Mouse (Mus musculus) stomach, embryonic 15.5 days (tissue): Measurements from ENCODE around the gene AI467606. TPM values are rescaled to one million over a fixed set of nuclear protein-coding genes. Genes with fewer than 3 reads are reported as not detected.

Source experiments
- ATAC-seq: fragments of 200-750 bp; cut with Nextera tagmentation; 2 replicates; pipeline ENCODE4 v1.8.0; 2017; ENCODE audit warnings: low read depth, moderate number of reproducible peaks, moderate TSS enrichment; ENCODE audit not compliant: insufficient read depth, low FRiP score
- H3K27ac ChIP-seq: fragments of 300-500 bp; sonication (generic); 2 replicates; pipeline ENCODE4 v1.5.1; 2015; ENCODE audit warnings: mild to moderate bottlenecking, inconsistent platforms
- H3K27me3 ChIP-seq: fragments of 300-500 bp; sonication (generic); replicated peaks from 2 replicates; pipeline ENCODE4 v1.6.1; 2015; ENCODE audit warnings: inconsistent platforms
- H3K36me3 ChIP-seq: fragments of 300-500 bp; sonication (generic); 2 replicates; pipeline ENCODE4 v1.6.1; 2015; ENCODE audit warnings: inconsistent platforms
- H3K4me1 ChIP-seq: fragments of 300-500 bp; sonication (generic); 2 replicates; pipeline ENCODE4 v1.6.1; 2015; ENCODE audit warnings: inconsistent platforms
- H3K4me2 ChIP-seq: fragments of 300-500 bp; sonication (generic); 2 replicates; pipeline ENCODE4 v1.6.1; 2015; ENCODE audit warnings: mild to moderate bottlenecking, inconsistent platforms
- H3K4me3 ChIP-seq: fragments of 300-500 bp; sonication (generic); replicated peaks from 2 replicates; pipeline ENCODE4 v1.5.1; 2015; ENCODE audit warnings: inconsistent platforms
- H3K9ac ChIP-seq: fragments of 300-500 bp; sonication (generic); 2 replicates; pipeline ENCODE4 v1.6.1; 2015; ENCODE audit warnings: inconsistent platforms
- H3K9me3 ChIP-seq: fragments of 300-500 bp; sonication (generic); 2 replicates; pipeline ENCODE4 v1.6.1; 2016; ENCODE audit warnings: inconsistent platforms
- WGBS: fragments of 180-500 bp; shearing (Covaris S2); methylation state at CpG from one replicate; pipeline ENCODE4 v1.1.7; 2015; 5-methylcytosine and 5-hydroxymethylcytosine counted together
- polyA plus RNA-seq: library from polyadenylated mRNA; unstranded; fragments of >200 nt; fragmentation: Nextera tagmentation; extraction: Ambion mirVana; gene quantifications from 2 replicates; pipeline ENCODE4 v1.2.1, GENCODE M21; 2015

AI467606 gene
- polyA plus RNA-seq, 1 experiment from 2014 or later: 5.0 TPM

- Histone ChIP-seq H3K9me3 (no peaks in the 10 kb centered on the region), H3K27me3 (no peaks in the 10 kb centered on the region), H3K4me2 (no peak overlapping the region), H3K36me3 (no peaks in the 10 kb centered on the region), H3K9ac (no peak overlapping the region), H3K4me3 (no peak overlapping the region), H3K4me1 (no peaks in the 10 kb centered on the region), H3K27ac (no peak overlapping the region)
- 93% methylated on average over 4 of the region's 4 CpGs for WGBS
- ATAC-seq: no peak
These were observed 7.8 kb downstream of the AI467606 start for GRCm38 (mm10) chr7:127098950-127099349.

DNA sequence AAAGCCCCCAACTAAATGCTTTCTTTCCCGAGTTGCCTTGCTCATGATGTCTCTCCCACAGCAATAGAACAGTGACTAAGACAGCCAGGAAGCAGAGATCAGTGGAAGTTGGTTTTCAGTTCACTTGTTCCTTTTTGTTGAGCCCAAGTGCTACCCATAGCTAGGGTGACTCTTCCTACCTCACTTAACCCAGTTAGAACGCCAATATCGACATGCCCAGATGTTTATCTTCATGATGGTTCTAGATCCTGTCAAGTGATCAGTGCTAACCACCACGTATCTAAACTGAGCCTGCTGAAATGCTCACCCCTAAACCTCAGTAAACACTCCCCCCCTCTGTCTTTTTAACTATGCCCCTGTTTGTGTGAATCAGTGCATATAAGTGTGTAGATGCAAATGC, 8.4 kb downstream of the AI467606 start:
- H3K4me1 ChIP-seq: peaks cover 3% of the 10 kb centered on the region; the same call in 1 of the 2 replicates
- no peak overlapping the region for H3K4me2 ChIP-seq
- WGBS: 73% methylated on average over 4 of the region's 4 CpGs

GRCm38 (mm10) chr7:127101451-127102016, 10.4 kb downstream of the AI467606 start:
- peak; percentile 45; the same call in 1 of the 2 replicates for ATAC-seq
- no peaks in the 10 kb centered on the region for H3K9me3 ChIP-seq
- H3K27ac ChIP-seq: no peak overlapping the region
- no peaks in the 10 kb centered on the region for H3K27me3 ChIP-seq
- H3K9ac ChIP-seq: no peak overlapping the region
- no peak overlapping the region for H3K4me2 ChIP-seq
- H3K4me1 ChIP-seq: peaks cover 3% of the 10 kb centered on the region
- 26% methylated on average over 2 of the region's 2 CpGs for WGBS
- H3K4me3 ChIP-seq: no peak overlapping the region
- H3K36me3 ChIP-seq: no peaks in the 10 kb centered on the region

More for the DNA sequence above, 8.4 kb downstream of the AI467606 start:
- no peak for ATAC-seq
- Histone ChIP-seq H3K9me3 (no peaks in the 10 kb centered on the region), H3K36me3 (no peaks in the 10 kb centered on the region), H3K27ac (no peak overlapping the region), H3K4me3 (no peak overlapping the region), H3K9ac (no peak overlapping the region), H3K27me3 (no peaks in the 10 kb centered on the region)

- Histone ChIP-seq H3K9me3 (no peaks in the 10 kb centered on the region), H3K36me3 (no peaks in the 10 kb centered on the region), H3K9ac (no peak overlapping the region), H3K4me3 (no peak overlapping the region), H3K27me3 (no peaks in the 10 kb centered on the region), H3K4me2 (no peak overlapping the region), H3K27ac (0 out of 2 replicates have a peak overlapping the region, but pooled peaks have one; percentile 11), H3K4me1 (peaks cover 3% of the 10 kb centered on the region)
- 70% methylated on average over 6 of the region's 6 CpGs for WGBS
- no peak for ATAC-seq
These were observed 11.0 kb downstream of the AI467606 start for GRCm38 (mm10) chr7:127102148-127102547.

GRCm38 (mm10) chr7:127103960-127104359, 12.8 kb downstream of the AI467606 start:
- Histone ChIP-seq H3K36me3 (no peaks in the 10 kb centered on the region), H3K4me3 (no peak overlapping the region), H3K27ac (no peak overlapping the region), H3K4me1 (peaks cover 3% of the 10 kb centered on the region), H3K4me2 (no peak overlapping the region), H3K9me3 (no peaks in the 10 kb centered on the region), H3K27me3 (no peaks in the 10 kb centered on the region), H3K9ac (no peak overlapping the region)
- no peak for ATAC-seq
- 56% methylated on average over 6 of the region's 6 CpGs for WGBS

DNA sequence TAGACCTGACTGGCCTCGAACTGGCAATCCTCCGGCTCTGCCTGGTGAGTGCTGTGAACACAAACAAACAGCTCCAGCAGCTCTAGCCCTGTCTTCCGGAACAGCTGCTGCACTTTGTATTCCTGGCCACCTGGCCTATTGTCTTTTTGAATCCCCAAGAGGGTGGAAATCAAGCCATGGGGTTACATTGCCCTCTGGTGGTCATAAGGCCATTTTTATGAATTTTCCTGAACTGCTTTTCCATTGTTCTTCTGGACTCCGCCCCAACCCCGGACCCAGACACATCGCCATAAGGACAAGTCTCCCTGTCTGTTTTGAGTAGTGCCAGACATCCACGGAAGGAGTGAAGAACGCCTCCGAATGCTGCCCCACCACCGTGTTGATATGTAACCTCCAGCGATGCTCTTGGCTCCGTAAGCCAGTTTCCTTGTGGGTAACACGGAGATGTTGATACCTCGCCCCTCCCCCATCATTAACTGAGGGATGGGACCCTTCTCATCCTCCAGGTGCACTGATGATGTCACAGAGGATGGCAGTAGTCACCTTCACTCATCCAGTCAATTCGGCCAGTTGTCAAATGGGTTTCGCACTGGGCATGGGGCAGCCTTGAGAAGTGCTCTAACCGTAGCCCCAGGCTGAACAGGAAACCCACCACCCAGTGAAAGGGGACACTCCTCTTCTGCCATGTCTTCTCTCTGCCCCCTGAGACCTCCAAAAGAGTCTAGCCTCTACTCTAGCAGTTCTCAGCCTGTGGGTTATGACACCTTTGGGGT, 13.6 kb downstream of the AI467606 start:
- peak overlapping the region; percentile 35 for H3K4me3 ChIP-seq
- H3K27ac ChIP-seq: no peak overlapping the region

DNA sequence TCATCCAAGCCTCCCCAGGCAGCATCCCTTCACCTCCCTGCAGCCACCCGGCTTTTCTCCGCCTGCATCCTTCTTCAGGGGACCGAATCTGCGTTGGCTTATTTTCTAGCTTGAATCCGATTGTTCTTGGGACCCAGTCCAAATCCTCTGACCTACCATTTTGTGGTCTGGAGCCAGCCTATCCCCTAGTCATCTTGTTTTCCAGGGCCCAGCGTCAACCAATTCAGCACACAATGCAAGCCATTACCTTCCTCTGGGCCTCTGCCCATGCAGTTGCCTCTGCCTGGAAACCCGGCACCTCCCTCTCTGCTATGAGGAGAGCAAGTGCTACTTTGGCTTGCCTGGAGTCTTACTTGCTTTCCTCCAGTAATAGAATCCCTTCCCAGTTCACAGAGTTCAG, 14.4 kb downstream of the AI467606 start:
- WGBS: 79% methylated on average over 7 of the region's 7 CpGs
- Histone ChIP-seq H3K9ac (no peak overlapping the region), H3K9me3 (no peaks in the 10 kb centered on the region), H3K4me1 (peaks cover 3% of the 10 kb centered on the region), H3K4me3 (no peak overlapping the region), H3K36me3 (no peaks in the 10 kb centered on the region), H3K27ac (no peak overlapping the region), H3K27me3 (no peaks in the 10 kb centered on the region), H3K4me2 (no peak overlapping the region)
- ATAC-seq: no peak

More for the DNA sequence above, 13.6 kb downstream of the AI467606 start:
- Histone ChIP-seq H3K9me3 (no peaks in the 10 kb centered on the region), H3K36me3 (no peaks in the 10 kb centered on the region), H3K4me1 (peaks cover 3% of the 10 kb centered on the region), H3K27me3 (no peaks in the 10 kb centered on the region), H3K4me2 (peak overlapping the region; percentile 68), H3K9ac (peak overlapping the region; percentile 37; the same call in 1 of the 2 replicates)
- 13% methylated on average over 17 of the region's 17 CpGs for WGBS
- peak; percentile 84; the same call in 1 of the 2 replicates for ATAC-seq

GRCm38 (mm10) chr7:127110239-127111007, 19.3 kb downstream of the AI467606 start:
- Histone ChIP-seq H3K27me3 (no peaks in the 10 kb centered on the region), H3K4me3 (no peak overlapping the region), H3K9me3 (no peaks in the 10 kb centered on the region), H3K4me2 (no peak overlapping the region), H3K4me1 (peaks cover 13% of the 10 kb centered on the region; the same call in 1 of the 2 replicates), H3K27ac (no peak overlapping the region), H3K36me3 (no peaks in the 10 kb centered on the region), H3K9ac (no peak overlapping the region)
- 42% methylated on average over 18 of the region's 18 CpGs for WGBS
- no peak for ATAC-seq

DNA sequence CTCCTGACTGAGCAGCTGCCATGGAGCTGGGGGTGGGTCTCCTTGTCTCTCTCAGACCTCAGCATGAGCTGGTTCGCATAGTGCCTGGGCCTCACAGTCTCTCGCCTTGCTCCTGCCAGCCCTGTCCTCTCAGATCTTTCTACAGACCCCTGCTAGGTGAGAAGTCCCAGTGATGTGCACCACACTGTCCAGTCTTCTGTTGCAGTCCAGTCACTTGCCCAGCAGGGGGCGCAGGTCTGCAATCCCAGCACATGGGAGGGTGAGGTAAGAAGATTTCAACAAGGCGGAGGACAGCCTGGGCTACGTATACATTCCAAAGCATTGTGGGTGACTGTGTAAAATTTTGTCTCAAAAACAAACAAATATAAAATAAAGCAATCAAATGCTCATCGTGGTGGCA, 20.3 kb downstream of the AI467606 start:
- WGBS: 39% methylated on average over 6 of the region's 6 CpGs
- Histone ChIP-seq H3K4me1 (peaks cover 13% of the 10 kb centered on the region; the same call in 1 of the 2 replicates), H3K4me3 (no peak overlapping the region)

DNA sequence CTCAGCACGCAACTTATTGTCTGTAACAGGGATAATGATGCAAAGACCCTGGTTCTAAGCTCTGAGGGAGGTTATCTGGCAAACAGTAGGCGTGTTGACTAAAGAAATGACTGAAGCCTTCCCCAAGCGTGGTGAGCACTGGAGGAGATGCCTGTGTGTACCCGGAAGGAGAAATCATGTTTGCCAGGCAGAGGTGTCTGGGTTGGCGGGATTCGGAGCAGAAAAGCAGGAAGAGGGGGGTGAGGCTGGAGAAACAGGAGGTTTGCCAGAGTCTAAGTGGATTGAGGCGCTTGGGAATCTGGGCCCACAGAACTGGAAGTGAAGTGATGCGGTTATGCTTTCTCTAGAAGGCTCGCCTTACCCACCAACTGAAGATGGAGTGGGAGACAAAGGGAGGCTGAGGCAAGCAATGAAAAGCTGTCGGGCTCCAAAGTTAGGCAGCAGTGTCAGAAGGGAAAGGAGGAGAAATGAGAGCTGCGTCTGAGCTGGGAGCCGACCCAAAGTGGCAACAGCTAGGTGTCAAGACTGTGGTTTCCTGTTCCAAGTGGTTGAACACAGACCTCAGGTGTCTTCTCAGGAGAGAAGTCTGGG, 21.2 kb downstream of the AI467606 start:
- no peak overlapping the region for H3K9ac ChIP-seq
- H3K4me1 ChIP-seq: peaks cover 13% of the 10 kb centered on the region; the same call in 1 of the 2 replicates
- no peak for ATAC-seq
- H3K9me3 ChIP-seq: no peaks in the 10 kb centered on the region
- no peak overlapping the region for H3K27ac ChIP-seq
- no peaks in the 10 kb centered on the region for H3K36me3 ChIP-seq
- 68% methylated on average over 12 of the region's 12 CpGs for WGBS
- H3K4me2 ChIP-seq: no peak overlapping the region
- no peaks in the 10 kb centered on the region for H3K27me3 ChIP-seq
- H3K4me3 ChIP-seq: no peak overlapping the region

More for the DNA sequence above, 20.3 kb downstream of the AI467606 start:
- no peak for ATAC-seq
- Histone ChIP-seq H3K9me3 (no peaks in the 10 kb centered on the region), H3K27me3 (no peaks in the 10 kb centered on the region), H3K27ac (no peak overlapping the region), H3K4me2 (no peak overlapping the region), H3K9ac (no peak overlapping the region), H3K36me3 (no peaks in the 10 kb centered on the region)

DNA sequence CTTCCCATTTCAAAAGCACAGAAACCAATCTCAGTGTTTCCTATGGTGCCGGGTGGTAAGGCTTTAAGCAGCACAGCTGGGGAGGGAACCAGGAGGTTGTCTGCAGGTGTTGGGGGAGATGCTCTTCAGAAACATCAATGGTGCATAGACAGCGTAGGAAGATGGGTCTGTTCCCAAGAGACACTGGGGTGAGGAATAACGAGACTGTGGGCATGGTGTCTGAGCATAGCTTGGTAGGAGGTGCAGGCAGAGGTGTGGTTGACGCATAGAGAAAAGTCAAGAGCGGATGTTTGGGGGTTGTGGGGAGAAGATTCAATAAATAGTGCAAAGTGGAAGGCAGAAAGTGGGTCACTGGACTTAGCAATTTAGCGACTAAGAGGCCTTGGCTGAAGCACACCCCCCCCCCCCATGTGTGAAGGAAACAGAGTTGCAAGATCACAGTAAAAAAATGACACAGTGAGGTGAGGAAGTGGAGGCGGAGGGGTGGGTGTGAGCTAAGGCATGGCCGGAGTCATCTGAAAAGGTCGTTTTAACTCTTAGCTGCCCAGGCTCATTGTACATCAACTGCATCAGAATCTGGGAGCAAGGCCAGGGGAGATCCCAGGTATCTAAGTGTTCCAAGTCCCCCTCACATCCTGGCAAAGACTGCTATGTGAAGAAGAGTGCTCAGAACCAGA, 21.9 kb downstream of the AI467606 start:
- no peaks in the 10 kb centered on the region for H3K9me3 ChIP-seq
- H3K4me1 ChIP-seq: peaks cover 18% of the 10 kb centered on the region
- H3K4me3 ChIP-seq: no peak overlapping the region
- H3K9ac ChIP-seq: no peak overlapping the region
- H3K27me3 ChIP-seq: no peaks in the 10 kb centered on the region
- 36% methylated on average over 9 of the region's 9 CpGs for WGBS
- H3K36me3 ChIP-seq: no peaks in the 10 kb centered on the region
- no peak overlapping the region for H3K4me2 ChIP-seq
- no peak for ATAC-seq
- H3K27ac ChIP-seq: no peak overlapping the region
